Mouse (Mus musculus): ENCODE measurements at regions not wholly inside any gene's neighbourhood (a gene's known extent, or its start where the extent isn't known, plus 50 kb on each side); places are given as distances from the start of the nearest gene placed in this dataset.
"Not testable (repeated sequence)": the region's sequence is repeated elsewhere in the genome, so short reads cannot be mapped to it uniquely, and the experiment has no call there.

DNA sequence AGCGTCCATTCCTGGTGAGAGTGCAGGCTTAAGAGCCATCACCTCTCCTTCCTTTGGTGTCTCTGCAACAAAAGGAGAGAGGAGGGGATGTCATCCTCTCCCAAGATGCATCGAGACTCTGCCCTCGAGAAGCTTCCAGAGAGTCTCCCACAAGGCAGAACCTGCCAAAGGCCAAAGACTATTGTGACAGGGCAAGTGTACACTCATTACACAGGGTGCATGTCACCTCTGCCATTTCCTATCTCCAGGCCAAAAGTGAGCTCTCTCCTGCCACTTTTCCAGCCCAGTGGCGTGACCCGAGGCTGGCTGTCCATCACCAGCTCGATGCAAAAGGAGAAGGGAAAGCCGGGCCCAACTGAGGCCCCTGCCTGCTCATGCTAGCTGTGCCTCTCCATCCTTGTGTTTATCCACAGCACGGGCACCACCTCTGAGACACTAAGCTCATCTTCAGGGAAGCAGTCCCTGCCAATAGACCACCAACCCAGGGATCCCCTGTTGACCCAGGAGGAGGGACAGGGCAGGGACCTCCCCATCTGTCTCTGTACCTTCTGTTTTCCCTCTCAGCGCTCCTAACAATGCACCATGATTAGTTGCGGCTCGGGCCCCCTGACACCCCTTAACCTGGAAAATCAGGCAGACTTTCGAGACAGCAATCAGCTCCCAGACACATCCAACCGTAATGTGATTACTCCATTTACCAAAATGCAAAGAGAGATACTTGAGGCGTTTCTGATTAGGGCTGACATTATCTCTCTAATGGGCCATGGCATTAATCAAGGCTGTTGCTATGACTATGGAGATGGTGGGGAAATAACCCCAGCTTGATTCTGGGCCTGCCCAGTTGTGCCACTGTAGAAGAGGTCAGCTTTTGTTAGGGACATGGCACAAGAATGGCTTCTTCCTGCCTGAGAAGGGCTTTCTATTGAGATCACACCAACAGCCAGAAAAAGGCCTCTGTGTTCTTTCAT is 106.5 kb upstream of the Rad23b start:
- H3K36me3 ChIP-seq (ENCODE audit: control insufficient read depth, insufficient read depth, low read length): no peaks in the 10 kb centered on the region
- ATAC-seq: peak; percentile 49

GRCm38 (mm10) chr4:55245789-55246188 is 104.1 kb upstream of the Rad23b start:
- Histone ChIP-seq H3K4me1 (ENCODE audit: control insufficient read depth, insufficient read depth, low read length) (peaks cover 7% of the 10 kb centered on the region; the same call in 1 of the 2 replicates), H3K27ac (ENCODE audit: low read depth, low read length) (no peak overlapping the region), H3K4me3 (ENCODE audit: low read depth, low read length) (no peak overlapping the region), H3K36me3 (ENCODE audit: control insufficient read depth, insufficient read depth, low read length) (no peaks in the 10 kb centered on the region), H3K9me3 (replicated peaks; ENCODE audit: control insufficient read depth, low read length) (no peaks in the 10 kb centered on the region), H3K9ac (ENCODE audit: low read length) (no peak overlapping the region), H3K27me3 (replicated peaks; ENCODE audit: control insufficient read depth, insufficient read depth, low read length) (no peaks in the 10 kb centered on the region), H3K4me2 (ENCODE audit: low read length) (no peak overlapping the region)
- DNase-seq (ENCODE audit: low spot score) (no peak), ATAC-seq (no peak)
- 81% methylated on average over 10 of the region's 10 CpGs for WGBS

More for the DNA sequence above, 106.5 kb upstream of the Rad23b start:
- Histone ChIP-seq H3K9me3 (replicated peaks; ENCODE audit: control insufficient read depth, low read length) (no peaks in the 10 kb centered on the region), H3K4me2 (ENCODE audit: low read length) (no peak overlapping the region), H3K4me1 (ENCODE audit: control insufficient read depth, insufficient read depth, low read length) (peaks cover 7% of the 10 kb centered on the region; the same call in 1 of the 2 replicates), H3K9ac (ENCODE audit: low read length) (no peak overlapping the region), H3K4me3 (ENCODE audit: low read depth, low read length) (no peak overlapping the region), H3K27ac (ENCODE audit: low read depth, low read length) (no peak overlapping the region), H3K27me3 (replicated peaks; ENCODE audit: control insufficient read depth, insufficient read depth, low read length) (no peaks in the 10 kb centered on the region)
- DNase-seq (ENCODE audit: low spot score): peak; percentile 18
- 60% methylated on average over 14 of the region's 14 CpGs for WGBS

DNA sequence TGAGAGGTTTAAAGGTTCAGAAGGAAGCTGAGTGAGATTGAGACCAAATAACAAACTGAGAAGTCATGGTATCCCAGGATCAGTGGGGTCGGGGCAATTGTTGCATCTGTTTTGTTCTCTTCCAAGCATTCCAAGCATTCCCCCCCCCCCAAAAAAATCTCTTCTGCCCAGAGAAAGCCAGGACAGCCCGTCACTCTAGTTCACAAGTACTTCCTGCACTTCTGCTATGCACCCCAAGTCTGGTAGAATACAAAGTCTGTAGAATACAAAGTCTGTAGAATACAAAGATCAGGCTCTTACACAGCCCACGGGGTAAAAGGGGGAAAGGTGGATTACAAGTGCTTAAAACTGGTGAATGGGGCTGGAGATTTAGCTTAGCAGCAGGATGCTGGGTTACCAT is 99.5 kb upstream of the Rad23b start:
- ATAC-seq (no peak), DNase-seq (ENCODE audit: low spot score) (no peak)
- H3K36me3 ChIP-seq (ENCODE audit: control insufficient read depth, insufficient read depth, low read length): no peaks in the 10 kb centered on the region
- H3K27me3 ChIP-seq (replicated peaks; ENCODE audit: control insufficient read depth, insufficient read depth, low read length): no peaks in the 10 kb centered on the region
- no peak overlapping the region for H3K4me3 ChIP-seq (ENCODE audit: low read depth, low read length)
- WGBS: 10% methylated on average over 3 of the region's 3 CpGs
- no peak overlapping the region for H3K9ac ChIP-seq (ENCODE audit: low read length)
- H3K4me2 ChIP-seq (ENCODE audit: low read length): no peak overlapping the region
- no peaks in the 10 kb centered on the region for H3K9me3 ChIP-seq (replicated peaks; ENCODE audit: control insufficient read depth, low read length)
- peaks cover 7% of the 10 kb centered on the region; the same call in 1 of the 2 replicates for H3K4me1 ChIP-seq (ENCODE audit: control insufficient read depth, insufficient read depth, low read length)
- H3K27ac ChIP-seq (ENCODE audit: low read depth, low read length): no peak overlapping the region

GRCm38 (mm10) chr4:55251546-55251945 is 98.3 kb upstream of the Rad23b start:
- peaks cover 7% of the 10 kb centered on the region; the same call in 1 of the 2 replicates for H3K4me1 ChIP-seq (ENCODE audit: control insufficient read depth, insufficient read depth, low read length)
- DNase-seq (ENCODE audit: low spot score) (no peak), ATAC-seq (no peak)
- 79% methylated on average over 5 of the region's 5 CpGs for WGBS
- H3K36me3 ChIP-seq (ENCODE audit: control insufficient read depth, insufficient read depth, low read length): no peaks in the 10 kb centered on the region
- no peaks in the 10 kb centered on the region for H3K27me3 ChIP-seq (replicated peaks; ENCODE audit: control insufficient read depth, insufficient read depth, low read length)
- H3K9me3 ChIP-seq (replicated peaks; ENCODE audit: control insufficient read depth, low read length): no peaks in the 10 kb centered on the region
- no peak overlapping the region for H3K27ac ChIP-seq (ENCODE audit: low read depth, low read length)
- no peak overlapping the region for H3K4me2 ChIP-seq (ENCODE audit: low read length)
- no peak overlapping the region for H3K9ac ChIP-seq (ENCODE audit: low read length)
- H3K4me3 ChIP-seq (ENCODE audit: low read depth, low read length): no peak overlapping the region

GRCm38 (mm10) chr4:55253769-55254168 is 96.1 kb upstream of the Rad23b start:
- H3K27ac ChIP-seq (ENCODE audit: low read depth, low read length): no peak overlapping the region
- H3K27me3 ChIP-seq (replicated peaks; ENCODE audit: control insufficient read depth, insufficient read depth, low read length): no peaks in the 10 kb centered on the region
- no peak overlapping the region for H3K4me3 ChIP-seq (ENCODE audit: low read depth, low read length)
- no peak overlapping the region for H3K4me2 ChIP-seq (ENCODE audit: low read length)
- peak; percentile 63 for DNase-seq (ENCODE audit: low spot score)
- H3K9me3 ChIP-seq (replicated peaks; ENCODE audit: control insufficient read depth, low read length): no peaks in the 10 kb centered on the region
- peak; percentile 29; the same call in 1 of the 2 replicates for ATAC-seq
- no peaks in the 10 kb centered on the region for H3K36me3 ChIP-seq (ENCODE audit: control insufficient read depth, insufficient read depth, low read length)
- 26% methylated on average over 8 of the region's 8 CpGs for WGBS
- H3K9ac ChIP-seq (ENCODE audit: low read length): no peak overlapping the region
- H3K4me1 ChIP-seq (ENCODE audit: control insufficient read depth, insufficient read depth, low read length): no peaks in the 10 kb centered on the region

GRCm38 (mm10) chr4:55271965-55272630 is 77.7 kb upstream of the Rad23b start:
- Histone ChIP-seq H3K9me3 (replicated peaks; ENCODE audit: control insufficient read depth, low read length) (no peaks in the 10 kb centered on the region), H3K27me3 (replicated peaks; ENCODE audit: control insufficient read depth, insufficient read depth, low read length) (peaks cover 8% of the 10 kb centered on the region; the same call in 1 of the 2 replicates), H3K9ac (ENCODE audit: low read length) (no peak overlapping the region), H3K27ac (ENCODE audit: low read depth, low read length) (no peak overlapping the region), H3K4me2 (ENCODE audit: low read length) (no peak overlapping the region), H3K36me3 (ENCODE audit: control insufficient read depth, insufficient read depth, low read length) (no peaks in the 10 kb centered on the region), H3K4me1 (ENCODE audit: control insufficient read depth, insufficient read depth, low read length) (peaks cover 3% of the 10 kb centered on the region; the same call in 1 of the 2 replicates), H3K4me3 (ENCODE audit: low read depth, low read length) (no peak overlapping the region)
- DNase-seq (ENCODE audit: low spot score) (no peak), ATAC-seq (no peak)
- 84% methylated on average over 8 of the region's 8 CpGs for WGBS

DNA sequence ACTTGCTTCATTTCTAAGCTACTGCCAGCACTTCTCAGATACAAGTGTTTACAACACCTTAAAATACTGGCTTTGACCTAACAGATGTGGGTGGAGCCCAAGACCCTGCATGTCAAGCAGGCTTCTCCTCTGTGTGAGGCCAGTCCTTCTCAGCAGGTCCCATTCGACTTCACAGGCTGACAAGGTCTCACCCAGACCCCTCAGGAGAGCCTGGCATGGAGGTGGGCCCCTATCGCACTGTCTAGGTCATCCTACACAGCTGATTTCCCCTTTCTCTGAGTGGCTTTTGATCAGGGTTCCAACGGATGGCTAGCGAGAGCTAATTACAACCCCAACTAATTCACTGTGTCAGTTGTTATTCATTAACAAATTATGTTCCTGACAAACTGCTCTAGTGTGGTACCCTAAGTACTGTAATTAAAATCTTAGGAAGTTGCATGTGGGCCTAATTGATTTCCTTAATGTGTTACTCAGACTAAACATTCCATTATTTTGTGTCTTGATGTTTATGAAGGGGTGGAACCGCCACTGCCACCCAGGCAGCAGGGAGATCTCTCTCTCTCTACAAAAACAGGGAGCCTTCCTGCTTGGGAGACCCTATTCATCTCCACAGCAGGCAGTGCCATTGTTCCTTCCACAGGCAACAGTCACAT is 73.4 kb upstream of the Rad23b start:
- Histone ChIP-seq H3K27ac (ENCODE audit: low read depth, low read length) (no peak overlapping the region), H3K9me3 (replicated peaks; ENCODE audit: control insufficient read depth, low read length) (no peaks in the 10 kb centered on the region), H3K36me3 (ENCODE audit: control insufficient read depth, insufficient read depth, low read length) (no peaks in the 10 kb centered on the region), H3K9ac (ENCODE audit: low read length) (no peak overlapping the region), H3K4me2 (ENCODE audit: low read length) (no peak overlapping the region), H3K4me3 (ENCODE audit: low read depth, low read length) (no peak overlapping the region), H3K27me3 (replicated peaks; ENCODE audit: control insufficient read depth, insufficient read depth, low read length) (peaks cover 8% of the 10 kb centered on the region; the same call in 1 of the 2 replicates), H3K4me1 (ENCODE audit: control insufficient read depth, insufficient read depth, low read length) (peaks cover 5% of the 10 kb centered on the region; the same call in 1 of the 2 replicates)
- WGBS: 2% methylated on average over 5 of the region's 5 CpGs
- ATAC-seq (peak; percentile 32; the same call in 1 of the 2 replicates), DNase-seq (ENCODE audit: low spot score) (peak; percentile 55)

DNA sequence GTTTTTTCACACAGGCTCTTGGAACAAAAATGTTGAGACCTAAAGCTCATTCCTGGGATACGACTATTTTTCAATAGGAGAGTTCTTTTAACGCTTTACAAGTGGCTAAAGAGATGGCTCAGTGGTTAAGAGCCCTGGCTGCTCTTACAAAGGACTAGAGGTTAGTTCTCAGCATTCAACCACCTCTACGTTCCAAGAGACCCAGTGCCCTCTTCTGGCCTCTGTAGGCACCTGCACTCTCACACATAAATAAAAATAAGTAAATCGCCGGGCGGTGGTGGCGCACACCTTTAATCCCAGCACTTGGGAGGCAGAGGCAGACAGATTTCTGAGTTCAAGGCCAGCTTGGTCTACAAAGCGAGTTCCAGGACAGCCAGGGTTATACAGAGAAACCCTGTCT is 70.5 kb upstream of the Rad23b start:
- DNase-seq (ENCODE audit: low spot score); H3K27me3 ChIP-seq (replicated peaks; ENCODE audit: control insufficient read depth, insufficient read depth, low read length); H3K36me3 ChIP-seq (ENCODE audit: control insufficient read depth, insufficient read depth, low read length); ATAC-seq; H3K4me2 ChIP-seq (ENCODE audit: low read length); H3K9ac ChIP-seq (ENCODE audit: low read length); H3K9me3 ChIP-seq (replicated peaks; ENCODE audit: control insufficient read depth, low read length); H3K4me1 ChIP-seq (ENCODE audit: control insufficient read depth, insufficient read depth, low read length); H3K4me3 ChIP-seq (ENCODE audit: low read depth, low read length); H3K27ac ChIP-seq (ENCODE audit: low read depth, low read length): not testable (repeated sequence)
- 96% methylated on average over 8 of the region's 8 CpGs for WGBS

Data from forebrain, embryonic 14.5 days (tissue).